Mouse (Mus musculus): ENCODE results near the gene Ctcfl. TPM values are rescaled to one million over a fixed set of nuclear protein-coding genes. Genes with fewer than 3 reads are reported as not detected.
A peak's percentile ranks its signal among the peaks of the same experiment; 100 is the strongest.

The Ctcfl gene
- polyA plus RNA-seq, 1 experiment from 2014 or later: not detected

GRCm38 (mm10) chr2:173159354-173160311, 40.3 kb upstream of the Ctcfl start:
- ATAC-seq: peak; percentile 85

GRCm38 (mm10) chr2:173158390-173159055, 39.2 kb upstream of the Ctcfl start:
- H3K36me3 ChIP-seq (ENCODE audit: insufficient read depth, low read length): no peaks in the 10 kb centered on the region
- 86% methylated on average over 19 of the region's 19 CpGs for WGBS
- no peak overlapping the region for H3K9ac ChIP-seq (replicated peaks; ENCODE audit: low read depth)
- no peak for DNase-seq (ENCODE audit: low spot score)
- ATAC-seq: no peak
- no peaks in the 10 kb centered on the region for H3K4me1 ChIP-seq (ENCODE audit: insufficient read depth, low read depth, low read length)
- no peak overlapping the region for H3K4me2 ChIP-seq (replicated peaks; ENCODE audit: low read depth, low read length)
- no peaks in the 10 kb centered on the region for H3K9me3 ChIP-seq (ENCODE audit: low read length)
- no peak overlapping the region for H3K27ac ChIP-seq (ENCODE audit: low read length)
- no peaks in the 10 kb centered on the region for H3K27me3 ChIP-seq (replicated peaks; ENCODE audit: insufficient read depth, low read length)
- H3K4me3 ChIP-seq (ENCODE audit: low read depth, low read length): no peak overlapping the region
- TF ChIP-seq EP300 (IDR thresholded peaks at IDR 0.05): no peak
- no peak for TF ChIP-seq CTCF (IDR thresholded peaks at IDR 0.05)

More at GRCm38 (mm10) chr2:173159354-173160311, 40.3 kb upstream of the Ctcfl start:
- Histone ChIP-seq H3K27me3 (replicated peaks; ENCODE audit: insufficient read depth, low read length) (no peaks in the 10 kb centered on the region), H3K36me3 (ENCODE audit: insufficient read depth, low read length) (no peaks in the 10 kb centered on the region), H3K9ac (replicated peaks; ENCODE audit: low read depth) (no peak overlapping the region), H3K27ac (ENCODE audit: low read length) (no peak overlapping the region), H3K4me1 (ENCODE audit: insufficient read depth, low read depth, low read length) (no peaks in the 10 kb centered on the region), H3K9me3 (ENCODE audit: low read length) (no peaks in the 10 kb centered on the region), H3K4me3 (ENCODE audit: low read depth, low read length) (no peak overlapping the region), H3K4me2 (replicated peaks; ENCODE audit: low read depth, low read length) (no peak overlapping the region)
- no peak for TF ChIP-seq EP300 (IDR thresholded peaks at IDR 0.05)
- TF ChIP-seq CTCF (IDR thresholded peaks at IDR 0.05): peak; percentile 86
- peak; percentile 83 for DNase-seq (ENCODE audit: low spot score)
- 35% methylated on average over 24 of the region's 24 CpGs for WGBS

GRCm38 (mm10) chr2:173157871-173158270, 38.5 kb upstream of the Ctcfl start:
- H3K4me1 ChIP-seq (ENCODE audit: insufficient read depth, low read depth, low read length): no peaks in the 10 kb centered on the region
- no peak overlapping the region for H3K4me2 ChIP-seq (replicated peaks; ENCODE audit: low read depth, low read length)
- ATAC-seq (no peak), DNase-seq (ENCODE audit: low spot score) (no peak)
- H3K27ac ChIP-seq (ENCODE audit: low read length): no peak overlapping the region
- H3K9ac ChIP-seq (replicated peaks; ENCODE audit: low read depth): no peak overlapping the region
- no peaks in the 10 kb centered on the region for H3K27me3 ChIP-seq (replicated peaks; ENCODE audit: insufficient read depth, low read length)
- 91% methylated on average over 4 of the region's 4 CpGs for WGBS
- no peaks in the 10 kb centered on the region for H3K36me3 ChIP-seq (ENCODE audit: insufficient read depth, low read length)
- no peaks in the 10 kb centered on the region for H3K9me3 ChIP-seq (ENCODE audit: low read length)
- no peak for TF ChIP-seq EP300 (IDR thresholded peaks at IDR 0.05)
- no peak for TF ChIP-seq CTCF (IDR thresholded peaks at IDR 0.05)
- no peak overlapping the region for H3K4me3 ChIP-seq (ENCODE audit: low read depth, low read length)

- H3K9me3 ChIP-seq (ENCODE audit: low read length): no peaks in the 10 kb centered on the region
- H3K4me1 ChIP-seq (ENCODE audit: insufficient read depth, low read depth, low read length): no peaks in the 10 kb centered on the region
- H3K27me3 ChIP-seq (replicated peaks; ENCODE audit: insufficient read depth, low read length): no peaks in the 10 kb centered on the region
- 50% methylated on average over 4 of the region's 4 CpGs for WGBS
- DNase-seq (ENCODE audit: low spot score) (no peak), ATAC-seq (no peak)
- H3K36me3 ChIP-seq (ENCODE audit: insufficient read depth, low read length): no peaks in the 10 kb centered on the region
- no peak overlapping the region for H3K9ac ChIP-seq (replicated peaks; ENCODE audit: low read depth)
- H3K27ac ChIP-seq (ENCODE audit: low read length): no peak overlapping the region
- TF ChIP-seq CTCF (IDR thresholded peaks at IDR 0.05): no peak
- no peak for TF ChIP-seq EP300 (IDR thresholded peaks at IDR 0.05)
- no peak overlapping the region for H3K4me3 ChIP-seq (ENCODE audit: low read depth, low read length)
- H3K4me2 ChIP-seq (replicated peaks; ENCODE audit: low read depth, low read length): no peak overlapping the region
Observed at GRCm38 (mm10) chr2:173157376-173157775, 38.1 kb upstream of the Ctcfl start.

DNA sequence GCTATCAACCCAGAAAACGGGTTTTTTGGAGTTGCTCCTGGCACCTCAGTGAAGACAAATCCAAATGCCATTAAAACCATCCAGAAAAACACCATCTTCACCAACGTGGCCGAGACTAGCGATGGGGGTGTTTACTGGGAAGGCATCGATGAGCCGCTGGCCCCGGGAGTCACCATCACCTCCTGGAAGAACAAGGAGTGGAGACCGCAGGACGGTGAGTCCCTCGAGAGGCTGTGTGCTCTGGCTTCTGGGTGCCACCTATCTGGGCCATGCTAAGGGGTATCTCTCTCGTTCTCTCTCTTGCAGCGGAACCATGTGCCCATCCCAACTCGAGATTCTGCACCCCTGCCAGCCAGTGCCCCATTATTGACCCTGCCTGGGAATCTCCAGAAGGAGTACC, 37.6 kb upstream of the Ctcfl start:
- Histone ChIP-seq H3K4me1 (ENCODE audit: insufficient read depth, low read depth, low read length) (no peaks in the 10 kb centered on the region), H3K27ac (ENCODE audit: low read length) (no peak overlapping the region), H3K36me3 (ENCODE audit: insufficient read depth, low read length) (no peaks in the 10 kb centered on the region), H3K4me2 (replicated peaks; ENCODE audit: low read depth, low read length) (no peak overlapping the region), H3K9ac (replicated peaks; ENCODE audit: low read depth) (no peak overlapping the region), H3K9me3 (ENCODE audit: low read length) (no peaks in the 10 kb centered on the region), H3K27me3 (replicated peaks; ENCODE audit: insufficient read depth, low read length) (no peaks in the 10 kb centered on the region), H3K4me3 (ENCODE audit: low read depth, low read length) (no peak overlapping the region)
- no peak for DNase-seq (ENCODE audit: low spot score)
- TF ChIP-seq EP300 (IDR thresholded peaks at IDR 0.05) (no peak), CTCF (IDR thresholded peaks at IDR 0.05) (no peak)
- 83% methylated on average over 13 of the region's 13 CpGs for WGBS
- ATAC-seq: no peak

- H3K27me3 ChIP-seq (replicated peaks; ENCODE audit: insufficient read depth, low read length): no peaks in the 10 kb centered on the region
- H3K4me3 ChIP-seq (ENCODE audit: low read depth, low read length): no peak overlapping the region
- DNase-seq (ENCODE audit: low spot score) (no peak), ATAC-seq (no peak)
- no peaks in the 10 kb centered on the region for H3K4me1 ChIP-seq (ENCODE audit: insufficient read depth, low read depth, low read length)
- H3K4me2 ChIP-seq (replicated peaks; ENCODE audit: low read depth, low read length): no peak overlapping the region
- TF ChIP-seq CTCF (IDR thresholded peaks at IDR 0.05) (no peak), EP300 (IDR thresholded peaks at IDR 0.05) (no peak)
- H3K27ac ChIP-seq (ENCODE audit: low read length): no peak overlapping the region
- no peaks in the 10 kb centered on the region for H3K36me3 ChIP-seq (ENCODE audit: insufficient read depth, low read length)
- H3K9me3 ChIP-seq (ENCODE audit: low read length): no peaks in the 10 kb centered on the region
- WGBS: 89% methylated on average over 10 of the region's 10 CpGs
- H3K9ac ChIP-seq (replicated peaks; ENCODE audit: low read depth): no peak overlapping the region
Observed at GRCm38 (mm10) chr2:173155907-173156306, 36.6 kb upstream of the Ctcfl start.
